Mouse (Mus musculus): ENCODE data around the gene Mcrs1.
"Not testable (repeated sequence)": the region's sequence is repeated elsewhere in the genome, so short reads cannot be mapped to it uniquely, and the experiment has no call there.

Mcrs1 gene

GRCm38 (mm10) chr15:99251626-99252380 is at the start of gene Mcrs1:
Gene Mcrs1, minus strand, starts transcription at chr15:99251961.
- DNase-seq = peak; percentile 99

- DNase-seq = no peak
These were observed 44.5 kb upstream of the Mcrs1 start for GRCm38 (mm10) chr15:99296213-99296612.

- DNase-seq = peak; percentile 24
These were observed 43.8 kb upstream of the Mcrs1 start, which contains the start of gene Fam186b for GRCm38 (mm10) chr15:99295484-99295981. Gene Fam186b, minus strand, starts transcription at chr15:99295888.

GRCm38 (mm10) chr15:99294813-99295374 is 43.1 kb upstream of the Mcrs1 start, which contains the start of gene Prpf40b:
Gene Prpf40b, plus strand, starts transcription at chr15:99295087.
- peak; percentile 93 for DNase-seq

- no peak for DNase-seq
These were observed 42.5 kb upstream of the Mcrs1 start for GRCm38 (mm10) chr15:99294287-99294686.

- no peak for DNase-seq
These were observed 38.8 kb upstream of the Mcrs1 start for GRCm38 (mm10) chr15:99290586-99290985.

GRCm38 (mm10) chr15:99285189-99285535 is 33.4 kb upstream of the Mcrs1 start:
- DNase-seq = no peak

GRCm38 (mm10) chr15:99284527-99285188 is 32.9 kb upstream of the Mcrs1 start:
- peak; percentile 74 for DNase-seq

- DNase-seq = peak; percentile 25
These were observed 31.7 kb upstream of the Mcrs1 start for GRCm38 (mm10) chr15:99283456-99283855.

GRCm38 (mm10) chr15:99278271-99278670 is 26.5 kb upstream of the Mcrs1 start:
- DNase-seq = no peak

GRCm38 (mm10) chr15:99276095-99276494 is 24.3 kb upstream of the Mcrs1 start:
- no peak for DNase-seq

- DNase-seq = peak; percentile 94
These were observed 13.9 kb upstream of the Mcrs1 start for GRCm38 (mm10) chr15:99265679-99266078.

- no peak for DNase-seq
These were observed 12.6 kb upstream of the Mcrs1 start for GRCm38 (mm10) chr15:99264363-99264762.

GRCm38 (mm10) chr15:99262702-99263101 is 10.9 kb upstream of the Mcrs1 start:
- no peak for DNase-seq

- DNase-seq = peak; percentile 80
These were observed 8.0 kb upstream of the Mcrs1 start for GRCm38 (mm10) chr15:99259730-99260252.

- DNase-seq = no peak
These were observed 7.5 kb upstream of the Mcrs1 start for GRCm38 (mm10) chr15:99259167-99259729.

GRCm38 (mm10) chr15:99255241-99255749 is 3.5 kb upstream of the Mcrs1 start:
- no peak for DNase-seq

GRCm38 (mm10) chr15:99254477-99255005 is 2.8 kb upstream of the Mcrs1 start:
- DNase-seq = no peak

GRCm38 (mm10) chr15:99253772-99254171 is 2.0 kb upstream of the Mcrs1 start:
- DNase-seq = no peak

- not testable (repeated sequence) for DNase-seq
These were observed 1.4 kb upstream of the Mcrs1 start for GRCm38 (mm10) chr15:99253175-99253479.

- peak; percentile 6 for DNase-seq
These were observed 817 bp upstream of the Mcrs1 start for GRCm38 (mm10) chr15:99252381-99253174.

- DNase-seq = peak; percentile 11
These were observed 650 bp downstream of the Mcrs1 start for GRCm38 (mm10) chr15:99251111-99251510.

Data from lung, postnatal 36 days (tissue).